Mouse (Mus musculus) bone marrow, adult 2 months (tissue): ENCODE measurements around the gene Creb3l4.

Source experiments
- CTCF ChIP-seq: fragments of 200-500 bp; IDR thresholded peaks from 2 replicates; pipeline ENCODE4 v1.5.1; 2011; ENCODE audit warnings: low read length, control low read depth; ENCODE audit not compliant: control insufficient read depth, insufficient read depth
- POLR2A ChIP-seq: fragments of 200-500 bp; IDR thresholded peaks from 2 replicates; pipeline ENCODE4 v1.6.1; 2011; ENCODE audit warnings: low read depth, mild to moderate bottlenecking, control low read depth, low read length, borderline replicate concordance; ENCODE audit not compliant: control insufficient read depth

DNA sequence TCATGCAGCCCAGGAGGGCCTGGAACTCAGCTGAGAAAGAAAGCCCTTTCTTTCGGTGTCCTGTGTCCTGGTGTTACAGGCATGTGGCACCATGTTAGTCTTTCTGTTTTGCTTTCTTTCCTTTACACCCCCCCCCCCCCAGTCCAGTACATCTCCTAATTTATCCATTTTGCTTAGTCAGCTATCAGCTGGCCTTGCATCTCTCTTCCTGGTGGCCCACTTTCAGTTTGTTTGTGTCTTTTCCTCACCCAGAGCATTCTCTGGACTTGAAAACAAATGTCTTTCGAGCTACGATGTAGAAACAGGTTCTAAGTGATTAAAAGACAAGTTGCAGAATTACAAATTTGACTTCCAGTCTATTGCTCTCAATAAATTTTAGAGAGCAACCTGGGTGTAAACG lies 20.9 kb downstream of the Creb3l4 start:
- no peak for TF ChIP-seq CTCF
- no peak for TF ChIP-seq POLR2A
